Mouse (Mus musculus) small intestine, adult 2 months (tissue): Measurements from ENCODE around the gene H2-Q10. TPM values are rescaled to one million over a fixed set of nuclear protein-coding genes. Genes with fewer than 3 reads are reported as not detected.
"Not testable (repeated sequence)": the region's sequence is repeated elsewhere in the genome, so short reads cannot be mapped to it uniquely, and the experiment has no call there.

Experiments used
- H3K27ac ChIP-seq: fragments of 200-500 bp; 2 replicates; pipeline ENCODE4 v1.5.1; 2012; ENCODE audit warnings: low read depth, low read length, control low read depth, inconsistent platforms; ENCODE audit not compliant: insufficient read depth
- H3K27me3 ChIP-seq: fragments of 200-500 bp; 2 replicates; pipeline ENCODE4 v1.6.1; 2012; ENCODE audit warnings: mild to moderate bottlenecking, moderate library complexity, low read length, inconsistent platforms; ENCODE audit not compliant: control insufficient read depth, insufficient read depth
- H3K36me3 ChIP-seq: fragments of 200-500 bp; 2 replicates; pipeline ENCODE4 v1.6.1; 2012; ENCODE audit warnings: mild to moderate bottlenecking, low read length, control low read depth, inconsistent platforms; ENCODE audit not compliant: control insufficient read depth, insufficient read depth
- H3K4me1 ChIP-seq: fragments of 200-500 bp; 2 replicates; pipeline ENCODE4 v1.6.1; 2012; ENCODE audit warnings: low read length, inconsistent platforms, mixed read lengths; ENCODE audit not compliant: control insufficient read depth, insufficient read depth, insufficient read length
- H3K4me3 ChIP-seq: fragments of 200-500 bp; 2 replicates; pipeline ENCODE4 v1.5.1; 2012; ENCODE audit warnings: low read depth, mild to moderate bottlenecking, control low read depth, inconsistent platforms, low read length, moderate library complexity
- CTCF ChIP-seq: fragments of 200-500 bp; IDR thresholded peaks from 2 replicates; pipeline ENCODE4 v1.5.1; 2012; ENCODE audit warnings: low read depth, mild to moderate bottlenecking, control low read depth, inconsistent platforms, low read length, moderate library complexity, mixed read lengths; ENCODE audit not compliant: insufficient replicate concordance, insufficient read length; ENCODE audit errors: extremely low read depth
- POLR2A ChIP-seq: fragments of 200-500 bp; IDR thresholded peaks from 2 replicates; pipeline ENCODE4 v1.6.1; 2012; ENCODE audit warnings: low read depth, mild to moderate bottlenecking, control low read depth, inconsistent platforms, low read length, moderate library complexity
- WGBS: fragments of 180-500 bp; shearing (Covaris S2); methylation state at CpG from one replicate; pipeline ENCODE4 v1.1.7; 2018; 5-methylcytosine and 5-hydroxymethylcytosine counted together
- polyA plus RNA-seq: library from polyadenylated mRNA; depleted of rRNA; stranded (reverse); fragments of >200 nt; gene quantifications from 2 replicates; pipeline ENCODE4 v1.2.3, GENCODE M21; 2012; rRNA removed

The H2-Q10 gene
- polyA plus RNA-seq = 8.5 and 12.0 TPM in 2 replicates

- 2% methylated on average over 80 of the region's 80 CpGs for WGBS
- H3K4me3 ChIP-seq = peak within 1 kb of the TSS; percentile 54
- TF ChIP-seq POLR2A (peak; percentile 6; the same call in 1 of the 2 replicates), CTCF (no peak)
- no peaks in the 10 kb centered on the region for H3K36me3 ChIP-seq
- peaks cover 15% of the 10 kb centered on the region for H3K27me3 ChIP-seq
- peaks cover 9% of the 10 kb centered on the region for H3K4me1 ChIP-seq
- no peak within 1 kb of the TSS for H3K27ac ChIP-seq
These were observed at the start of gene H2-Q10 for GRCm38 (mm10) chr17:35469842-35470751. Gene H2-Q10 (plus strand): TSS chr17:35470089.

GRCm38 (mm10) chr17:35420206-35420810 lies 49.6 kb upstream of the H2-Q10 start:
- H3K4me3 ChIP-seq, H3K27me3 ChIP-seq, H3K4me1 ChIP-seq, H3K36me3 ChIP-seq, H3K27ac ChIP-seq: not testable (repeated sequence)
- WGBS = 13% methylated on average over 11 of the region's 11 CpGs
- TF ChIP-seq CTCF = peak; percentile 78; the same call in 1 of the 2 replicates

DNA sequence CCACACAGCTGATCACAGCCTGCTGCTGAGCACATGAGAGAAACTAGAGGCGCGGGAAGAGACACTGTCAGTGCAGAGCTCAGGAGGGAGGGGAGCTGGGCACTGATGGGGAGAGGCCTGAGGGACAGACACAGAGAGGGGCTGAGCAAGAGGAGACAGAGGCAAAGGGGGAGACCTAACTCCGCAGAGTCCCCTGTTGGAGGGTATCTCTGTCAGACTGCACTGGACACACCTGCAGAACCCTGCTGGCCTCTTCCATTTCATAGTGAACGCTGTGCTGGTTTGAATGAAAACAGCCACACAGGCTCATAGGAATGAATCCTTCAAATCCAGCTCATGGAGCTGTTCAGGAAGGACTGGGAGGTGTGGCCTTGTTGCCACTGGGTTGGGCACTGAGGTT lies 48.6 kb upstream of the H2-Q10 start:
- not testable (repeated sequence) for H3K4me3 ChIP-seq, H3K27ac ChIP-seq, H3K27me3 ChIP-seq, H3K36me3 ChIP-seq, H3K4me1 ChIP-seq
- 96% methylated on average over 4 of the region's 4 CpGs for WGBS

DNA sequence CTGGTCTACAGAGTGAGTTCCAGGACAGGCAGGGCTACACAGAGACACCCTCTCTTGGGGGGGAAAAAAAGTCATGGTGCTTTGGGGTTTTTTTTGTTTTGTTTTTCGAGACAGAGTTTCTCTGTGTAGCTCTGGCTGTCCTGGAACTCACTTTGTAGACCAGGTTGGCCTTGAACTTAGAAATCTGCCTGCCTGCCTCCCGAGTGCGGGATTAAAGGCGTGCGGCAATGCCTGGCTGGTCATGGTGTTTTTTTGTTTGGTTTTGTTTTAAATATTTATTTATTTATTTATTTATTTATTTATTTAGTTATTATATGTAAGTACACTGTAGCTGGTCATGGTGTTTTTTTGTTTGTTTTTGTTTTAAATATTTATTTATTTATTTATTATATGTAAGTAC lies 47.5 kb upstream of the H2-Q10 start:
- not testable (repeated sequence) for H3K4me3 ChIP-seq, H3K4me1 ChIP-seq, H3K36me3 ChIP-seq, H3K27ac ChIP-seq, H3K27me3 ChIP-seq
- 91% methylated on average over 5 of the region's 5 CpGs for WGBS

- 59% methylated on average over 3 of the region's 3 CpGs for WGBS
- H3K27ac ChIP-seq, H3K36me3 ChIP-seq, H3K4me1 ChIP-seq, H3K4me3 ChIP-seq, H3K27me3 ChIP-seq: not testable (repeated sequence)
These were observed 46.6 kb upstream of the H2-Q10 start for GRCm38 (mm10) chr17:35423131-35423810.

DNA sequence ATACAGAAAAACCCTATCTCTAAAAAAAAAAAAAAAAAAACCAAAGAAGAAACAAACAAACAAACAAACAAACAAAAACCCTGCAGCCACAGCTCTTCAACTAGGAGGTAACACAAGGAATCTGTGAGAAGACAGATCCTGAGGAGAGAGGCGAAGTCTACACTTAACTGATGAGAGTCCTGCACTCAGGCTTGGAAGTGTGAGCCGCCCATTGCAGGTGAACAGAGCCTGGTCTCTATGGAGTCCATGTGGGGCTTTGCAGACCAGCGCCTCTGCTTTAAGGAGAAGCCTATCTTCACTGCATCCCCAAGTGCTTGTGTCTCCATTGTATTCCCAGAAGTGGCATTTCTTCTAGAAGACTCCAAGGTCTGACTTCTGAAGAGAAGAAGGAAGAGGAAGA lies 45.8 kb upstream of the H2-Q10 start:
- WGBS = 83% methylated on average over 3 of the region's 3 CpGs
- H3K27me3 ChIP-seq, H3K4me1 ChIP-seq, H3K36me3 ChIP-seq, H3K27ac ChIP-seq, H3K4me3 ChIP-seq: not testable (repeated sequence)

DNA sequence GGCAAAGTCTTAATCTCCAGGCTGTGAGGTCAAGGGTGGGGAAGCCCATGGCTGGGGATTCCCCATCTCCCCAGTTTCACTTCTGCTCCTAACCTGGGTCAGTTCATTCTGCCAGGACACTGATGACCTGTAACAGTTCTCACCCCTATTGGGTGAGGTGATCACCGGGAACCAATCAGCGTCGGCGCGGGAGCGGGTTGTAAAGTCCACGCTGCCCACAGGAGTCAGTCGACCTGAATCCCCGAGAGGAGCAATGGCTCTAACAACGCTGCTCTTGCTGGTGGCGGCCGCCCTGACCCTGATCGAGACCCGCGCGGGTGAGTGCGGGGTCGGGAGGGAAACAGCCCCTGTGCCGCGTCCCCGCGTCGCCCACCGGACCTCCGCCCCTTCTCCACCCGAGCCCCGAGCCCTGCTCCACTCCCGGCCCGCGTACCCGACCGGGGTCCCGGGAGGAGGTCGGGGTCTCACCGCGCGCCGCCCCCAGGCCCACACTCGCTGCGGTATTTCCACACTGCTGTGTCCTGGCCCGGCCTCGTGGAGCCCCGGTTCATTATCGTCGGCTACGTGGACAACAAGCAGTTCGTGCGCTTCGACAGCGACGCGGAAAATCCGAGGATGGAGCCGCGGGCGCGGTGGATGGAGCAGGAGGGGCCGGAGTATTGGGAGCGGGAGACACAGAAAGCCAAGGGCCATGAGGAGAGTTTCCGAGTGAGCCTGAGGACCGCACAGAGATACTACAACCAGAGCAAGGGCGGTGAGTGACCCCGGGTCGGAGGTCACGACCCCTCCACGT lies 45.1 kb upstream of the H2-Q10 start, which contains the start of gene H2-Q6:
H2-Q6 (plus strand) TSS at position 227 of the 793 bp plus-strand sequence.
- H3K4me1 ChIP-seq, H3K27ac ChIP-seq, H3K36me3 ChIP-seq, H3K27me3 ChIP-seq: not testable (repeated sequence)
- peak; percentile 43 for TF ChIP-seq POLR2A
- peak within 1 kb of the TSS; percentile 59 for H3K4me3 ChIP-seq
- 2% methylated on average over 61 of the region's 66 CpGs for WGBS

DNA sequence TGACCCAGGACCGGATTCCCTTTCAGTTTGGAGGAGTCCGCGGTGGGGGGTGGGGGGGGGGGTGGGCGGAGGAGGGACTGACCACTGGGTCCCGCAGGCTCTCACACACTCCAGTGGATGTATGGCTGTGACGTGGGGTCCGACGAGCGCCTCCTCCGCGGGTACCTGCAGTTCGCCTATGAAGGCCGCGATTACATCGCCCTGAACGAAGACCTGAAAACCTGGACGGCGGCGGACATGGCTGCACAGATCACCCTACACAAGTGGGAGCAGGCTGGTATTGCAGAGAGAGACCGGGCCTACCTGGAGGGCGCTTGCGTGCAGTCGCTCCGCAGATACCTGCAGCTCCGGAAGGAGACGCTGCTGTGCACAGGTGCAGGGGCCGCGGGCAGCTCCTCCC lies 44.4 kb upstream of the H2-Q10 start:
- peak overlapping the region; percentile 59 for H3K4me3 ChIP-seq
- 44% methylated on average over 28 of the region's 28 CpGs for WGBS
- H3K27me3 ChIP-seq = not testable (repeated sequence)

DNA sequence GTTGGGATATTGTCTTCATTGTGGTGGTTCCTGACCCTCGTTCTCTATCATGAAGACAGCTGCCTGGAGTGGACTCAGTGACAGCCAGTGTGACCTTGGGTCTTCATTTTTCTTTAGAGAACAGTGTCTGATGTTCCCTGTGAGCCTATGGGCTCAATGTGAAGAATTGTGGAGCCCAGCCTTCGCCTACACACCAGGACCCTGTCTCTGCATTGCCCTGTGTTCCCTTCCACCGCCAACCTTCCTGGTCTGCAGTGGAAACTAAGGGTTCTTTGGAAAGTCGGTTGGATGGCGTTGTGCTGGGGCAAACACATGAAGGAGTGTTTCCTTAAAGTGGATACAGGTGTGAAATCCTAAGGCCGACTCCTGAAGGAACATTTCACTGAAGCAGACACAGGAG lies 41.0 kb upstream of the H2-Q10 start:
- WGBS = 91% methylated on average over 6 of the region's 6 CpGs
- H3K27me3 ChIP-seq, H3K4me1 ChIP-seq, H3K4me3 ChIP-seq, H3K27ac ChIP-seq, H3K36me3 ChIP-seq: not testable (repeated sequence)

More for the DNA sequence above, 44.4 kb upstream of the H2-Q10 start:
- not testable (repeated sequence) for H3K4me1 ChIP-seq, H3K36me3 ChIP-seq, H3K27ac ChIP-seq

DNA sequence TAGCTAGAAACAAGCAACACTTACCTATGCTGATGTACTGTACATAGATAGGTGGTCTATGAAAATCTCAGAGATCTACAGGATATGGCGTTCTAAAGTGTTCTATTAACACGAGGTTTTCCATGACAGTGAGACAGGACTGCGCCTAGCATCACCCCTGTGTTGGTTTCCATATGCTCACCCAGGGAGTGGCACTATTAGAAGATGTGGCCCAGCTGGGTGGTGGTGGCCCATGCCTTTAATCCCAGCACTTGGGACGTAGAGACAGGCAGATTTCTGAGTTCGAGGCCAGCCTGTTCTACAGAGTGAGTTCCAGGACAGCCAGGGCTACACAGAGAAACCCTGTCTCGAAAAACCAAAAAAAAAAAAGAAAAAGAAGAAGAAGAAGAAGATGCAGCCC lies 39.2 kb upstream of the H2-Q10 start:
- H3K4me1 ChIP-seq, H3K36me3 ChIP-seq, H3K27ac ChIP-seq, H3K4me3 ChIP-seq, H3K27me3 ChIP-seq: not testable (repeated sequence)
- WGBS = 86% methylated on average over 6 of the region's 6 CpGs
